Mouse (Mus musculus): ENCODE measurements around the gene Mfsd12.
A peak's percentile ranks its signal among the peaks of the same experiment; 100 is the strongest.

The Mfsd12 gene

DNA sequence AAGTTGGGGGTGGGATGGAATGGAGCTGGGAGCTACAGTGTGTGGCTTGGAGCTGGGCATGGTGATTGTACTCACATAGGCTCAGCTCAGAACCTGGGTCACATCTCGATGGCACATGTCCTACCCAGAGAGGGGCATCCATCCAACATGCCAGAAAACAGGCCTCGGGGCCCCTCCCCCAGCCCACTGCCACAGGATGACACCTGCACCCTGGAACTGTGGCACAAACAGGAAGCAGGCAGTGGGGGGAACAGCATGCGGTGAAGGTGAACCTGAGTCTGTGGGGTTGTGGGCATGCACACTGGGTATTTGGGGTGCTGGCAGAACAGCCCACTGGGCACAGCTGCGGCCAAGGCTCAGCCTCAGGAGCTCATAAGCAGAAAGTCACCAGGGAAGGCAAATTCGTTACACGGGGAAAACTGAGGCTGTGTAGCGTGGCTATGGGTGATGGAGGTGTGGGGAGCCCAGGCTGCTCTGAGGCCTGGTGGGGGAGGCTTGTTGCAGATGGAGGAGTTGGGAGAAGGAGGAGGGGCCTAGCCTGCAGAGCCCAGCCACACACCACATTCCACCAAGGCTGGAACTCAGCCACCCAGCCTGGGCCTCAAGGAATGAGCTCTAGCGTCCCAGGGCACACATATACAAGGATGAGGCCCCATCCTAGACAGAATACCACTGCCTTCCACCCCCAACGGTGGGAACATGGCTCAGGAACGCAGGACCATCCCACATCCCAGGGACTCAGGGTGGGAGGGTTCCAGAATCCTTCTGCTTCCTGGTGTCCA is 27.9 kb upstream of the Mfsd12 start:
- peak; percentile 96 for DNase-seq

DNA sequence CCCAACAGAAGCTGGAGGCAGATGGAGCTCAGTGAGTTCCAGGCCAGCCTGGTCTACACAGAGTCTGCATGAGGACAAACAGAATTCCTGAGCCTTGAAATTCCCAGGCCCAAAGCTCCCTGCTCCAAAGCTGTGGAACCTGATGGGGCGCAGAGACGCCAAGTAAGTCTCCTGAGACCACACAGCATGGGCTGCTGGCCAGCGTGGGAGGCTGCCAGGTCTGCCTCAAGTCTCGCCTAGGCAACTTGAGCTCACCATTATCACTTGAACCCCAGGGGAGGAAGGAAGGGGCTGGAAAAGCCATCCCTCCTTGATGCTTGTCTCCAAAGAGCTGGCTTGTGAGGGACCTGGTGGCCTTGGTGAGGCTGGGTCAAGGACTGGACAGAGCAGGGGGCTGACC is 27.3 kb upstream of the Mfsd12 start:
- DNase-seq = peak; percentile 98

DNA sequence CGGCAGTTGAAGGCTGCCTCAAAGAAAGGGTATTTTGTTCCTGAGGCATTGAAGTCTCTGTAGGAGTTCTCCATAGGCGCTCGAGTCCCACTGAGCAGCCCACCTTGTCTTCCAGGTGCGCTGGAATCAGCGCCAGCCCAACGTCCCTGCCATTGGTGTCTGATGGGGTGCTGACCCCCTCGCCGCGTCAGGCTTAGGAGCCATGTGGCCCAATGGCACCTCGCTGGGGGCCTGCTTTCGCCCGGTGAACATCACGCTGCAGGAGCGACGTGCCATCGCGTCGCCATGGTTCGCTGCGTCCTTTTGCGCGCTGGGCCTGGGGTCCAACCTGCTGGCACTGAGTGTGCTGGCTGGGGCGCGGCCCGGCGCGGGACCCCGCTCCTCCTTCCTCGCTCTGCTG is 25.0 kb upstream of the Mfsd12 start:
- peak; percentile 90 for DNase-seq

DNA sequence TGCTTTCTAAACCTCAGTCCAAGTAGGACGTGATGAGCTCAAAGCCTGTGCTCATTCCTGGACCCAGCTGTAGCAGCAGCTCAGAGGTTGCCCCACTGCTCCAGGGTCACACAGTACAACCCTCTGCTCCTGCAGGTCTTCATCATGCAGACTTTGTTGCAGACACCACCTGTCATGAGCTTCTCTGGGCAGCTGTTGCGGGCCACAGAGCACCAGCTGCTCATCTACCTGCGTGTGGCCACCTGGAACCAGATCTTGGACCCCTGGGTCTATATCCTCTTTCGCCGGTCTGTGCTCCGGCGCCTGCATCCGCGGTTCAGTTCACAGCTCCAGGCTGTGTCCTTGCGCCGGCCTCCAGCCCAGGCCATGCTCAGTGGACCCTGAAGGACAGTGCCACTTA is 23.0 kb upstream of the Mfsd12 start:
- DNase-seq = peak; percentile 91

DNA sequence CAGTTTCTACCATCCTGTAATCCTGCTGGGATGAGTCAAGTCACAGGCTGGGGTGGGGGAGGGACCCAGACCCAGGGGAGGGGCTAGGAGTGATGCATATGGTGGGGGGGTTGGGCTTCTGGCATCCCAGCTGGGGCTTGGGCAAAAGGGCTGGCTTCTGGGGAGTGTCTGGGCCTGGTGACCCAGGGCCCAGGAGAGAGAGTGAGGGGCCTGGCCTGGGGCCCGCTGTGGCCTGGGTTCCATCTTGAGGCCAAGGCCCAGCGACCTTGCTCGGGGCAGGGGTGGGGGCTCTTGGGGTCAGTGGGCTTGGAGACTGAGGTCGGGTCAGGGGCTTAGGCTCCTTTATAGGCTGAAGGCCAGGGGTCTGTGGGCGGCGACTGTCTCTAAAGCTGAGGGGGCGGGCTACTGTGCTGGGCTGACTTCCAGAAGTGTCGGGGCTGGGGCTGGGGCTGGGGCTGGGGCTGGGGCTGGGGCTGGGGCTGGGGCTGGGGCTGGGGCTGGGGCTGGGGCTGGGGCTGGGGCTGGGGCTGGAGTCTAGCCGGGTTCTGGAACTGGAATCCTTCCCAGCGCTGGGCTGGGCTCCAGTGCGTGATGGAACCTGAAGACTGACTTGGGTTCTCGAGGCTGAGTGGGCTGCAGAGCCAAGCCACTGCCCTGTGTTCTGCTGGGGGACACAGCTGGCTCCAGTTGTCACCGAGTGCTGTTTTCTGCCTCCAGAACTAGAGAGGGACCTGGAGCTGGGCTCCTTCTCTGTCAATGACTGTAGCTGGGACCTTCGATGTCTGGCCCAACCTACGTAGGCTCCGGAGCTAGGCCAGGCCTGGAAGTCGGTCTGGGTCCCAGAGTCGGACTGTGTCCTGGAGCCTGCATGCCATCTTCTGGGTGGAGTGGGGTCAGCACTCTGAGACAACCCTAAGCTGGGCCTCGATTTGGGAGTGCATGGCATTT is 21.6 kb upstream of the Mfsd12 start:
- no peak for DNase-seq

DNA sequence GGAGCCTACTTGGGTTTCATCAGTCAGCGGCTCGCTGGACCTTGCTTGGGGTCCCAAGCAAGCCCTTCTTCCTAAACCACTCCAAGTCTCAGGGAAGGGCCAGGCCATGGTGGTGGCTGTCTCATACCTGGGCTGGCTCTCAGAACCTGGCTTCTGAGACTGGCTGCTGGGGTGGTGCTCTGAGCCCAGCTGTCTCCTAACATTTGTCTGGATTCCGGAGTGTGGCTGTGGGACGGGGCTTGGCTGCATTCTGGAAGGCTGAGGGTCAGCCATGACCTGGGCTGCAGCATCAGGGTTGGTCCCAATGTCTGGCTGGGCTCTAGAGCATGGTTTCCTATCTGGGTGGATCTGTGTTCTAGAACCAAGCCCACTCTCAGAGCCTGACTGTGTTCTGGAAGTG is 20.7 kb upstream of the Mfsd12 start:
- no peak for DNase-seq

DNA sequence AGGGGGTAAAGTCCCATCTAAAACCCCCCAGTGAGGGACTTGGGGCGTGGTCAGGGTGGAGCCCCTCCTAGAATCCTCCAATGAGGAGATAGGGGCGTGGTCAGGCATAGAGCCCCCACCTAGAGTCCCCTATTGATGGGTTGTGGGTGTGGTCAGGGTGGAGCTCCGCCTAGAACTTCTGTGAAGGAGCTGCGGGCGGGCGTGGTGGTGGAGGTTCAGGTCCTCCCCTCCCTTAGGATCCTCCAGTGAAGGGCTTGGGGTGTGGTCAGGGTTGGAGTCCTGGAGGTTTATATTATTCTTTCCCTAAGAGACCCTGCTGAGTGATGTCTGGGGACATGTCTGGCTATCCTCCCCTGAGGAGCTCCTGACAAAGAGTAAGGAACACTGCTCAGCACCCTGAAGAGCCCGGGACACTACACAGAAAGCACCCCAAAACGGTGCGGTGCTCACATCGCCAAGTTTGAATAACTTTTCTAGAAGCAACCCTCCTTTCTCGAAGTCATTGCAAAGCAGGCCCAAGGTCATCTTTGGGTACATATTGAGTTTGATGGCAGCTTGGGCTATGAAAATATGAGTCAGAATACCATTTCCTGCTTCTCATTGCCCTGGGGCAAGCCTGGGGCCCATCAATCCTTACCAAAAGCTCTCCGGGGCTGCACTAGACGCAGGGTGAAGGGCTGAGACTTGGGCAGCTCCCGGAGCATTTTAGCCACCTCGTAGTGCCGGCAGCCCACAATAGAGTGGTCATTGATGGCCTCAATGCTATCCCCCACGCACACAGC is 16.5 kb upstream of the Mfsd12 start:
- DNase-seq = peak; percentile 92

DNA sequence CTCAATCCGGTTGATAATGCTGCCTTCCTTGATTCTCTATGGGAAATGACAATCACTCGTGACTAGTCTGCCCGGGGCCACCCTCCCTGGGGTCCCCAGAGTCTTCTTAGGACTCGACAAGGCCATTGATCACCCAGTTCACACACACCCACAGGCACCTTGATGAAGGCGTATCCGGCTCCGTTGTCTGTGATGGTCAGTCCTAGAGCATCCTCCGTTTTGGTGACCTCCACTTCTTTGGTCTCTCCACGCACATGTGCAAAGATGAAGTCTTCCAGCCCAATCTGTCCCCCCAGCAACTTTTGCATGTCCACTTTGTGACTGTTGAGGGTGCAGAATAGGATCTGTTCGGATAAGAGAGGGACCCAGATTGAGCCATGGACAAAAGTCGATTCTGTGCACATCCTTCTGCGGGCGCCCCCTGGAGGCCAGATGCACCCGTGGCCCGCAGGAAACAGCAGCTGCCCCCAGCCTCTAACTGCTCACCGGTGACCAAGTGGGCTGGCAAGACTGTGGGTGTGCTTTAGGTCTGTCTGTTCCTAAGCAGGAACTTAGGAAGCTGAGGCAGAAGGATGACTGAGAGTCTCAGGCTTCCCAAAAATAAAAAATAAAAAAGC is 15.8 kb upstream of the Mfsd12 start:
- DNase-seq = peak; percentile 95

DNA sequence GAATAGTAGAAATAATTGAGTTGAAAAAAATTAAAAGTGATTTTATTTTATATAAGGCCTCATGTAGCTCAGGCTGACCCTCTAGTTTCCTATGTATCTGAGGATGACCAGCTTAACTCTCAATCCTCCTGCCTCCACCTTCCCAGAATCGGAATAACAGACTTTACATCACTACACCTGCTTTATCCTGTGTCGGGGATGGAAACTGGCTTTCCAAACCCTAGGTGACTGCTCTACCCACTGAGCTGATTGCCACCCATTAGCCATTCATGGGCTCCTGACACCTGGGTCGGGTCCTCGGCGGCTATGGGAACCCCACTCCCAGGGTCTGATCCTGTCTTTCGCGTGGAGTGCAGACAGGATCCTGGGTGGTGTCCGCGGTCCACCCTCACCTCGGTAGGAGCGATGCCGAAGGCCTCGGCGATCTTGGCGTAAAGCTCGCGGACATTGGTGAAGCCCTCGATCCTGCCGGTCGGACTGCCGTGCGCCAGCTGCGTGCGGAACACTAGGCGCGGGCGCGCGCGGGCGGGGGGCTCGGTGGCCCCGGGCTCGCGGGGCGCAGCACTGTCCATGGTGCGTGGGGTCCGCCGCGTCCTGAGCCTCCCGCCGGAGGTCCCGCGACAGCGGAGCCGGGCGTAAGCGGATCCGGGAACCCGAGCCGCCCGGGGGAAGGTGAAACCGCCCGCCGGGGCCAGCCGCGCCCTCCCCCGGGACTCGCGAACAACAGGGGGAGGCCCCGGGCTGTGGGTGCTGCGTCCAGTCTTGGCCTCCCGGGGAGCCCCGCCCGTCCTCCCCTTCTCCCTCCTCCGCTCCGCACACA is 14.4 kb upstream of the Mfsd12 start, which contains the start of gene Gipc3:
Gene Gipc3 (minus strand): TSS at position 581 of the 820 bp plus-strand sequence.
- DNase-seq = peak; percentile 95

DNA sequence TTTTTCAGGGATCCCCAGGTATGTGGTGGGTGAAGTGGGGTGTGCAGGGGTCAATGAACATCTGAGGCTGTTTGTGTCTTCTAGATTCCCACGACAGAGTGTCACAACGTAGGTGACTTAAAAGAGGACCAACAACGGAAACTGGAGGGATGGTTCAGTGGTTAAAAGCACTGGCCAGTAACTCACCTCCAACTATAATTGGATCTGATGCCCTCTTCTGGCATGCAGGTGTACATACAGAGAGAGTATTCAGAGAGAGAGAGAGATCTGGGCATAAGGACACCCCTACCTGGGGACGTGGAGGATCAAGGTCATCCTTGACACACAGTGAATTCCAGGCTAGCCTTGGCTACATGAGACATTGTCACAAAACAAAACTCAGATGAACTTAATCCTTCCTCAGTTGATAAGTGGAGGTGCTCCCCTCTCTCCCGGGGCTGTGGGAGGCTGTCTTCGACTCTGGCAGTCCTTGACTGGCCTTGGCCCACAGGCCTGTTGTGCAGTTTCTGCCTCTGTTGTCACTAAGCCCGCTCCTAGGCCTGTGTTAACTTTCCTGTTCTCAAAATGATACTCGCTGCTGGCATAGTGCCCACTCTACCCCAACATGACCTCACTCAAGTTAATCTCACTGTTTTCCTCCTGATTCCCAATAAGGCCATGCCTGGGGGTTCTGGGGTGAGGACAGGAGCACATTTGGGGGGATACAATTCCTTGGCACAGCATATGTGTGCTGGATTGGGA is 12.7 kb upstream of the Mfsd12 start:
- no peak for DNase-seq

DNA sequence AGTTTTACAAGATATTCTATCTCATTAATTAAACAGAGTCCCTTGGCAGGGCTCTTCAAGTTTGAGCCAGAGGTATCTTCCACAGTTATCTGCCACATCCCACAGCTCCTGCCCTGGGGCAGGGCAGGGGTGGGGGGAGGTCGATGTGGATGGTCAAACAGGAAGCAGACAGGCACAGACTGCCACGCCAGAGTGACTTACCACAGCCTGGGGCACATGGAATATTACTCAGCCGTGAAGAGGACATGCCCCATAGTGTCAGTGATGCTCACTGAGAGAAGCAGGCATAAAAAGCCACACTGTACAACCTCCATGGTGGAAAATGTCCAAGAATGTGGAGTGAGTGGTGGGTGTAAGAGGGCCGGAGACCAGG is 12.1 kb upstream of the Mfsd12 start:
- no peak for DNase-seq

DNA sequence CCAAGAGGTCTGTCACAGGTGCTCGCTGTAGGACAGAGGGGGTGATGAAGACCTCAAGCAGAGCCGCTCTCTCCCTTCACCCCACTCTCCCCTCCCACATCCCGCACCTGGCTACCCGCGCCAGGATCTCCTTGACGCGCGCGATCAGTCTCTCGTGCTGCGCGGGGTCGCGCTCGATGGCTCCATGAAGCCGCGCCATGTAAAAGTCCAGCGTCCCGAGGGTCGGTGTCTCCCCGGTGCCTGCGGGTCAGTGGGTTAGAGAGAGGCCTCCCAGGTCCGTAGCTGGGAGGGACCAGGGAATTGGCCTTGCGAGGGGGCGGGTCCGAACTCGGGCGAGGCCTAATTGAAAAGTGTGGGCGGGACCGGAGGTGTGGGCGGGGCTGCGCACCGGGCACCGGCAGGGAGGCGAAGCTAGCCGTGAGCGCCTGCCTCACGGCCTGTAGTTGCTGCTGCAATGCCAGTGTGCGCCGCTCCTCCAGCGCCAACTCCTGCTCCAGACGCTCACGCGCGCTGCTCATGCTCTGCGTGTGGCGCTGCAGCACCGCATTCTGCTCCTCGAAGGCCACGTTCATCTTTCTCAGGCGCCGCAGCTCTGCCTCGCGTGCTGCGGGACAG is 10.7 kb upstream of the Mfsd12 start:
- peak; percentile 95 for DNase-seq

DNA sequence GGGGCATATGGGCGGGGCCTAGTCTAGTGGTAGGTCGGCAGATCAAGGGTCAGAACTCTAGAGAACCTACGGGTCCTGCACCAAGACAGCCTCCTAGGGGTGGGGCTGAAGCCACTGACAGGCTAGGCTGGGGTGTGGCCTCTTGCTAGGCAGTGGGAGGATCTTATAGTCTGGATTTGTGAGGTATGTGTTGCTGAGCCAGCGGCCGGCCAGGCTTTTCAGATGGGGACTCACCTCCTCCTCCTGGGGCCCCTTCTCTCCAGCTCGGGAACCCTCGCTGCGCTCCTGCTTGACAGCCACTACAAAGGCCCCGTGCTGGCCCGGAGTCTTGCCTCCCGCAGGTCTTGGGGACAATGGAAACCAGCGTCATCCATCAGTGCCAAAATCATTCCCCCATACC is 8.1 kb upstream of the Mfsd12 start:
- peak; percentile 97 for DNase-seq

DNA sequence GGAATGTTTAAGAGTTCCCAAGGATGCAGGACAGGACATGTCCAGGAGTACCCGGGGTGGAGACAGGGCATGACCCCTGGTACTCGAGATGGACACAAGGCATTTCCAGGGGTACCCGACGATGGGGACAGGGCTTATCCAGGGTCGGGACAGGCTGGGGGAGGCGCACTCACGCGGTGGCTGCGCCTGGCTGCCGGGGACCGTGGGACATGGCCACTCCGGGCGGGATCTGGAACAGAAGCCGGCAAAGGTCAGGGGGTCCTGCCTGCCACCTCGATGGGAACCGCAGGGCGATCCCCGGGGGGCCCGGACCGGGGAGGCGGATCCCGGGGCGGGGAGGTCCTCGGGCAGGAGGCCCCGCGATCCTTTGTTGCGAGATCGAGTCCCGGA is 7.3 kb upstream of the Mfsd12 start:
- DNase-seq = no peak

DNA sequence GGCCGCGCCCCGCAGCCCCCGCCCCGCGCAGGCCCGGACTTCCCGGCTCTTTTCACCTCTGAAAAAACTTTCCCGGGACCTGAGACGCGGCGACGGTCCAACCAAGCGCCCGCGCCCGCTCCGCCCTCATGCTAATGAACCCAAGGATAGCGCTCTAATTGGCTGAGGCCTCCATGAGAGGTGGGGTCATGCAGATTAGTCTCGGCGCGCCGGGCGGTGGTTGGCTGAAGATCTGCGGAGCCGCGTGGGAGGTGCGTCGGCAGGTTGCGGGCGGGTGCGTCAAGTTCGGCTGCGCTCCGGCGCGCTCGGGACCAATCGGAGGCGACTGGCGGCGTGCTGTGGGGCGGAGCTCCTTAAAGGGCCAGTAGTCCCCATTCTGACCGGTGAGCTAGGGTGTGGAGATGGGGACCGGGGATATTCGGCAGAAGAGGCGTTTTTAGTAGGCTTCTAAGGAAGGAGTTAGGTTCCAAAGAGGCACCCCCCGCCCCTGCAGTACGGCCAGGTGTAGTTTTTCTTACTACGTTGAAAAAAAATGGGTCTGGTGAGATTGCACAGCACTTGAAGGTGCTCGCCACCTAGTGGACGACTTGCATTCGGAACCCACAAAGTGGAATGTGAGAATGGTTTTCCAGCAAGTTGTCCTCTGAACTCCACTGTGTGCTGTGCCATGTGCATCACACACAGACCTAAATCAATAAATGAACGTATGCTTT is 6.8 kb upstream of the Mfsd12 start, which contains the start of gene Hmg20b:
Gene Hmg20b (minus strand): TSS at position 130 of the 713 bp plus-strand sequence.
- DNase-seq = peak; percentile 100

DNA sequence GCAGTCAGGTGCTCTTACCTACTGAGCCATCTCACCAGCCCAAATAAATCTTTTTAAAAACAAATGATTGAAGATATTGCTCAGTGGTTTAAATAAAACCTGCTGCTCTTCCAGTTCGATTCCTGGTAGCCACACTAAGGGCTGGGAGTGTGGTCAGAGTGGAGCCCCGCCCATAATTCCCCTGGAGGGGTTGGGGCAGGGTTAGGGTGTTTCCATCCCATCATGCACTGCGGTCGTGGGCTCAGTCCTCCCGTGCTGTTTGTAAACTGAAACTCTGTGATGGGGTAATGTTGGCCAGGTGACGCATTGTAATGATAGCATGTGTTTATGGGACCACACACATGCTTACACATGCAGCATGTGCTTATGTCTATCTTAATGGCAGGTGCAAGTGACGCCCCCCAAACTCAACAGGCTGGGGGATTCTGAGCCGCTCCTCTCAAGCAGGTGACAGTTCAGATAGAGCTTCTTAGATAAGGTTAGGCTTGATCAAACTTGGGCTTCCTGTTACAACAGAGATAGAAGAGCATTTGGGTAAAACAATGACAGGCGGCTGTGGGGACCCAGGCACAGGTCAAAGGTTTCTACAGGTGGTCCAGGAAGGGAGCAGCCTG is 5.5 kb upstream of the Mfsd12 start:
- peak; percentile 93 for DNase-seq

DNA sequence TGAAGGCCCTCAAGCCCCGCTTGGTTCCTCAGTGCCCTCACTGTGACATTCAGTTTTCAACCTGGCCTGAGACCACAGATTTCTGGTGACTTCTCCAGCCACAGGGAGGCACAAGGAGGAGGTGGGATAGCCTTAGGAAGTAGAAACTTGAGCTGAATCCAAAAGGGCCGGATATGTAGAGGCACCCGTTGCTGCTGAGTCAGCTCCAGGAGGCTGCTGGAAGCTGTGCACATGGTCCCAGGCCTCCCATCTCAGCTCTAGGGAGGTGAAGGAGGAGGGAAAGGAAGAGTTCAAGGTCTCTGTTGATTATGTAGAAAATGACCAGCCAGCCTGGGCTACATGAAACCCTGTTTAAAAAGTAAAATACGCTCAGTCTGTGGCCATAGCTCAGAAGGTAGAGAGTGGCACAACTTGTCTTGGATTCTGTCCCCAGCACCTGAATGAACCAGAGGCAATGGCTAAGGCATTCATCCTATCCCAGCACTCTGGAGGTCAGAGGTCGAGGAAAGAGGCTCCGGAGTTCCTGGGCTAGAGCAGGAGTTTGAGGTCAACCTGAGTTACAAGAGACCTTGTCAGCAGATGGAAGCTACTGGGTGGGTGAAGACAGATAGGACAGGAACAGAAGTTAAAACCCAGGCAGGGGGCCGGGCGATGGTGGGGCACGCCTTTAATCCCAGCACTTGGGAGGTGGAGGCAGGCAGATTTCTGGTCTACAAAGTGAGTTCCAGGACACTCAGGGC is 2.4 kb upstream of the Mfsd12 start:
- peak; percentile 92 for DNase-seq

DNA sequence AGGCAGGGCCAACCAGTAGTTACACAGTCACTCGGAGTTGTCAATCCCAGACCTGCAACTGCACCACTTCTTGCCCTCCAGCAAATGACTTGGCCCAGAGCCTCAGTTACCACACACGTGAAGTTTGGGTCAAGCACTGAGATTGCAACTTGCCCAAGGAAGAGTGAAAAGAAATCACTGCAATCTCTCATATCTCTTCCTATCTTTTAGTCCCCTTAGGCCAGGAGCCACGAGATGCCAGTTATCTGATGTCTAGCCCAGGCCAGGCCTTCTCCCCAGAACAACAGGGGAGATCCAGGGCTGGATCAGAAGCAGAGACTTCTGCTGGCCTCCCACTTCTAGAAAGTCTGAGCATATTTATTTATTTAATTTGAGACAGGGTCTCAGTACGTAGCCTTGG is 1.8 kb upstream of the Mfsd12 start:
- DNase-seq = no peak

Data from heart, adult 11 months (tissue).